Mouse (Mus musculus): ENCODE measurements around the gene Usp32. TPM values are rescaled to one million over a fixed set of nuclear protein-coding genes. Genes with fewer than 3 reads are reported as not detected.

Gene Usp32
- polyA plus RNA-seq, 1 experiment from 2014 or later: 3.5 TPM

DNA sequence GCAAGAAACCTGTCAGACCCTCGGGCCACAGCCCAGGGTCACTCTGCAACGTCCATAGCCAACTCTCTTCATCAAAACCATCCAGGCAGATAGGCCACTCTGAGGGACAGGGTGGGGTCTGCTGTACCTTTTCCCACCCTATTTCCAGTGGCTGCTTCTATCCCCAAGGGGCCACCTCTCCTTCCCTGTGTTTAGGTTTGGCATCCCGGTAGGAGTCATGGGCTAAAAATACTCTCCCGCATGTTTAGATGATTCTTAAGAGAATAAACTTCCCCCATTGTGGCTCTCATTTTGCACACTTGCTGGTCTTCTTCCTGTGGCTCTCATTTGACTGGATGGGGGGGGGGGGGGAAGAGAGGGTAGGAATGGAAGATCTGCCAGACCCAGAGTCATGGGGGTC lies 171.7 kb downstream of the Usp32 start:
- WGBS: 84% methylated on average over 4 of the region's 4 CpGs
- Histone ChIP-seq H3K4me2 (replicated peaks; ENCODE audit: low read depth) (no peak overlapping the region), H3K27ac (ENCODE audit: low read depth, low read length) (no peak overlapping the region), H3K9me3 (ENCODE audit: control insufficient read depth) (no peaks in the 10 kb centered on the region), H3K36me3 (ENCODE audit: control insufficient read depth, insufficient read depth) (no peaks in the 10 kb centered on the region), H3K9ac (ENCODE audit: low read depth, low read length) (no peak overlapping the region), H3K4me3 (ENCODE audit: low read depth, low read length) (no peak overlapping the region), H3K27me3 (replicated peaks; ENCODE audit: control insufficient read depth, insufficient read depth, low read length) (no peaks in the 10 kb centered on the region), H3K4me1 (replicated peaks; ENCODE audit: control insufficient read depth, insufficient read depth, low read length) (no peaks in the 10 kb centered on the region; the same call in 1 of the 2 replicates)
- no peak for ATAC-seq
- TF ChIP-seq CTCF (IDR thresholded peaks at IDR 0.05; ENCODE audit: low read depth): no peak

DNA sequence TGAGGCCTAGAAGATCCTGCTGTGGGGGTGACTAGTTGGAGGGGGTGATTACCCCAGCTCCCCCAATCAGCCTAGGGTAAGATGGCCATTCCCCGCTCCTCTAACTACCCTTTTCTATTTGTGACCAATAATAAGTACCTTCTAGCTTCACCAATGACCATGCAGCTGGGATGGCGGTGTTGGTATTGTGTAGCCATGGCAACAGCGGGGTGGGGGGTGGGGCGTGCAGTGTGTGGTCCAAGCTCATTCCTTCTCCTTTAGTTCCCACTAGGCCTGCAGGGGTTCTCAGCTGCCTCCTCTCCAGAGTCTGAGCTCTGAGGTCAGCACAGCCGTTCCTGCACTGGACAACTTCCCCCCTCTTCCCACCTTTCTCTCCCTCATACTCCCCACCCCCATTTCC lies 172.8 kb downstream of the Usp32 start:
- WGBS: 46% methylated on average over 5 of the region's 5 CpGs
- Histone ChIP-seq H3K4me2 (replicated peaks; ENCODE audit: low read depth) (no peak overlapping the region), H3K4me1 (replicated peaks; ENCODE audit: control insufficient read depth, insufficient read depth, low read length) (no peaks in the 10 kb centered on the region; the same call in 1 of the 2 replicates), H3K4me3 (ENCODE audit: low read depth, low read length) (no peak overlapping the region), H3K27ac (ENCODE audit: low read depth, low read length) (no peak overlapping the region), H3K27me3 (replicated peaks; ENCODE audit: control insufficient read depth, insufficient read depth, low read length) (no peaks in the 10 kb centered on the region), H3K9me3 (ENCODE audit: control insufficient read depth) (no peaks in the 10 kb centered on the region), H3K36me3 (ENCODE audit: control insufficient read depth, insufficient read depth) (no peaks in the 10 kb centered on the region), H3K9ac (ENCODE audit: low read depth, low read length) (no peak overlapping the region)
- ATAC-seq: no peak
- TF ChIP-seq CTCF (IDR thresholded peaks at IDR 0.05; ENCODE audit: low read depth): no peak

- no peak overlapping the region for H3K27ac ChIP-seq (ENCODE audit: low read depth, low read length)
- H3K4me1 ChIP-seq (replicated peaks; ENCODE audit: control insufficient read depth, insufficient read depth, low read length): no peaks in the 10 kb centered on the region
- no peak overlapping the region for H3K4me3 ChIP-seq (ENCODE audit: low read depth, low read length)
- TF ChIP-seq CTCF (IDR thresholded peaks at IDR 0.05; ENCODE audit: low read depth): no peak
- no peak for ATAC-seq
- no peaks in the 10 kb centered on the region for H3K9me3 ChIP-seq (ENCODE audit: control insufficient read depth)
- no peak overlapping the region for H3K4me2 ChIP-seq (replicated peaks; ENCODE audit: low read depth)
- H3K9ac ChIP-seq (ENCODE audit: low read depth, low read length): no peak overlapping the region
- H3K36me3 ChIP-seq (ENCODE audit: control insufficient read depth, insufficient read depth): no peaks in the 10 kb centered on the region
- 79% methylated on average over 4 of the region's 4 CpGs for whole genome bisulfite sequencing
- no peaks in the 10 kb centered on the region for H3K27me3 ChIP-seq (replicated peaks; ENCODE audit: control insufficient read depth, insufficient read depth, low read length)
These were observed 173.3 kb downstream of the Usp32 start for GRCm38 (mm10) chr11:84966696-84967095.

- H3K9me3 ChIP-seq (ENCODE audit: control insufficient read depth): no peaks in the 10 kb centered on the region
- 66% methylated on average over 3 of the region's 3 CpGs for WGBS
- H3K4me2 ChIP-seq (replicated peaks; ENCODE audit: low read depth): no peak overlapping the region
- no peak overlapping the region for H3K27ac ChIP-seq (ENCODE audit: low read depth, low read length)
- TF ChIP-seq CTCF (IDR thresholded peaks at IDR 0.05; ENCODE audit: low read depth): no peak
- no peak for ATAC-seq
- no peaks in the 10 kb centered on the region for H3K4me1 ChIP-seq (replicated peaks; ENCODE audit: control insufficient read depth, insufficient read depth, low read length)
- H3K9ac ChIP-seq (ENCODE audit: low read depth, low read length): no peak overlapping the region
- no peaks in the 10 kb centered on the region for H3K36me3 ChIP-seq (ENCODE audit: control insufficient read depth, insufficient read depth)
- no peak overlapping the region for H3K4me3 ChIP-seq (ENCODE audit: low read depth, low read length)
- H3K27me3 ChIP-seq (replicated peaks; ENCODE audit: control insufficient read depth, insufficient read depth, low read length): peaks cover 7% of the 10 kb centered on the region
These were observed 176.4 kb downstream of the Usp32 start for GRCm38 (mm10) chr11:84963556-84963955.

GRCm38 (mm10) chr11:84962536-84962935 lies 177.4 kb downstream of the Usp32 start:
- Histone ChIP-seq H3K27ac (ENCODE audit: low read depth, low read length) (no peak overlapping the region), H3K4me2 (replicated peaks; ENCODE audit: low read depth) (no peak overlapping the region), H3K9me3 (ENCODE audit: control insufficient read depth) (no peaks in the 10 kb centered on the region), H3K36me3 (ENCODE audit: control insufficient read depth, insufficient read depth) (no peaks in the 10 kb centered on the region), H3K4me1 (replicated peaks; ENCODE audit: control insufficient read depth, insufficient read depth, low read length) (no peaks in the 10 kb centered on the region), H3K4me3 (ENCODE audit: low read depth, low read length) (no peak overlapping the region), H3K27me3 (replicated peaks; ENCODE audit: control insufficient read depth, insufficient read depth, low read length) (peaks cover 11% of the 10 kb centered on the region), H3K9ac (ENCODE audit: low read depth, low read length) (no peak overlapping the region)
- WGBS: 55% methylated on average over 4 of the region's 4 CpGs
- no peak for ATAC-seq
- no peak for TF ChIP-seq CTCF (IDR thresholded peaks at IDR 0.05; ENCODE audit: low read depth)

DNA sequence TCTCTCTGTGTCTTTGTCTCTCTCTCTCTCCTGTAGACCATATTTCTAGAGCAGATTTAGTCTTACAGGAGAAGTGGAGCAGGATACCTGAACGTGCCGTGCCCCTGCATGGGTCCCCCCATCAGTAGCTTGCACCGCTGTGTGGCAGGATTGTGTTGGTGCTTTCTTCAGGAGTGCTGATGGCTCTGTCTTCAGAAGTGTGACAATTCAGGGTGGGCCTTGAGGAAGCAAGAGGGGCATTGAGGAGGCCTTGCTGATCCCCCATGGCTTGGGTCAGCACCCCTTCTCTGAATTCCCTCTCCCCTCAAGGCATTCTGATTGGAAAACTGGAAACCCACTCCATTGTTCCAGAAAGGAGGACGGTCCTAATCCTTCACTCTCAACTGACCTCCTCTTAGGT lies 178.4 kb downstream of the Usp32 start:
- Histone ChIP-seq H3K27me3 (replicated peaks; ENCODE audit: control insufficient read depth, insufficient read depth, low read length) (peaks cover 20% of the 10 kb centered on the region), H3K27ac (ENCODE audit: low read depth, low read length) (no peak overlapping the region), H3K4me2 (replicated peaks; ENCODE audit: low read depth) (no peak overlapping the region), H3K4me3 (ENCODE audit: low read depth, low read length) (no peak overlapping the region), H3K36me3 (ENCODE audit: control insufficient read depth, insufficient read depth) (no peaks in the 10 kb centered on the region), H3K9ac (ENCODE audit: low read depth, low read length) (no peak overlapping the region), H3K9me3 (ENCODE audit: control insufficient read depth) (no peaks in the 10 kb centered on the region), H3K4me1 (replicated peaks; ENCODE audit: control insufficient read depth, insufficient read depth, low read length) (no peaks in the 10 kb centered on the region)
- no peak for TF ChIP-seq CTCF (IDR thresholded peaks at IDR 0.05; ENCODE audit: low read depth)
- no peak for ATAC-seq
- 88% methylated on average over 4 of the region's 4 CpGs for WGBS

DNA sequence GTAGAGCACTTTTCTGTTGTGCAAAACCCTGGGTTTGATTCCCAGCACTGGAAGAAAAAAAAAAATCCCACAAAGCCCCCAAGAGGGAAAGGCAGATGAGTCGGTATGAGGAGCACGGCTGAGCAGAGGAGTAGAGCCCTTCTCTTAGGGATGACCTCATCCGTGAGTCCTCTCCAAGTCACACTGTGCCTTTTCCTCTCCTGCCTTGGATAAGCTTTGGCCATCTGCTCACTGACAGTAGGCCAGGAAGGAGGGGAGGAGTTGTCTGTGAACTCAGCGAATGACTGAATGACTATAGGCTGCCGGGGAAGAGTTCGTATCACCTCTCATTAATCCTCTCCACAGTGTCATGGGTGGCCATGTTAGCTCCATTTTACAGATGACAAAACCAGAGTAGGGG lies 179.2 kb downstream of the Usp32 start:
- no peaks in the 10 kb centered on the region for H3K4me1 ChIP-seq (replicated peaks; ENCODE audit: control insufficient read depth, insufficient read depth, low read length)
- no peak for TF ChIP-seq CTCF (IDR thresholded peaks at IDR 0.05; ENCODE audit: low read depth)
- H3K4me2 ChIP-seq (replicated peaks; ENCODE audit: low read depth): no peak overlapping the region
- H3K27me3 ChIP-seq (replicated peaks; ENCODE audit: control insufficient read depth, insufficient read depth, low read length): peaks cover 28% of the 10 kb centered on the region
- H3K27ac ChIP-seq (ENCODE audit: low read depth, low read length): no peak overlapping the region
- no peaks in the 10 kb centered on the region for H3K36me3 ChIP-seq (ENCODE audit: control insufficient read depth, insufficient read depth)
- no peaks in the 10 kb centered on the region for H3K9me3 ChIP-seq (ENCODE audit: control insufficient read depth)
- H3K4me3 ChIP-seq (ENCODE audit: low read depth, low read length): no peak overlapping the region
- ATAC-seq: no peak
- H3K9ac ChIP-seq (ENCODE audit: low read depth, low read length): no peak overlapping the region
- WGBS: 72% methylated on average over 6 of the region's 6 CpGs

All from intestine, postnatal 0 days (tissue).